Mouse (Mus musculus): ENCODE measurements around the gene Gm10273.

DNA sequence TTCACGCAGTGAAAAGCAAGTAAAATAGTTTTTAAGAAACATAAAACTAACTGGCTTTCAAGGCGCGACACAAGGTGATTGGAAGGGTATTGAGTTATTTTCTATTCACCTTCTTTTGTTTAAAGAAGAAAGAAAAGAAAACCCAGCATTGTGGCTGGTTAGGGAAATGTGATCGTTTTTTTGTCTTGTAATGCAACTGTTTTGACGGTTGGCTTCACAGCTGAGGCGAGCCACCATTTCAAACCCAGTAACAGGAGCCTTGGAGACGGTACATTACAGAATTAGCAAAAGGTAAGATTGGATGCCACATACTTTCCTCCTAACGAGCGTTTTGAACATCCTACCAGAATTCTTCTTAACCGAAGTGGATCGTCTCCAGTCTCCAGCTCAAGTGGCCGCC is 41.3 kb upstream of the Gm10273 start:
- TF ChIP-seq GATA1 (IDR thresholded peaks at IDR 0.05; ENCODE audit: low read length) (no peak), TAL1 (IDR thresholded peaks at IDR 0.05; ENCODE audit: low read length) (no peak)

Measured in erythroblast, embryonic 14.5 days (primary cell).